Mouse (Mus musculus): ENCODE results near the gene Pex6. TPM values are rescaled to one million over a fixed set of nuclear protein-coding genes. Genes with fewer than 3 reads are reported as not detected.

The Pex6 gene
- polyA plus RNA-seq, 1 experiment = 28.8 TPM

DNA sequence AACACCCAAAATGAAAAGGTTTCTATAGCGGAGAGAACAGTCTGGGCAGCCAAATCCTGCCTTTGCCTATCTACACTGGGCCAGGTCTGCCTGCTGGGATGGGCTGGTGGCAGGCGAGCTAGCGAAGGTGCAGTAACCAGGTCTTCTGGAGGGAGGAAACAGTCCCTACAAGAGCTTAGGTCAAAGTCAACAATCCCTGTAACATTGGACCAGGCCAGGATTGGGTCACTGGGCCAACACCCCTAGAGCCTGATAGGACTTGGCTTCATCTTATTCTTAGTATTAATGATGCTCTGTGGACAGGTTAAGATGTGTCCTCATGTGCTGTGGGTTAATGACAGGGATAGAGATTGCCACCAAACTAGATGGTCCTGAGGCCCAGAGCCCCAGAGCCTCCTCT lies 22.8 kb downstream of the Pex6 start:
- no peak overlapping the region for H3K4me3 ChIP-seq (replicated peaks; ENCODE audit: control insufficient read depth, low read depth, low read length)
- H3K27ac ChIP-seq (ENCODE audit: control insufficient read depth, insufficient read depth, low read depth, low read length, poor library complexity) = no peak overlapping the region
- TF ChIP-seq POLR2A (IDR thresholded peaks at IDR 0.05; ENCODE audit: borderline replicate concordance, control insufficient read depth, low read depth, low read length) (no peak), CTCF (IDR thresholded peaks at IDR 0.05; ENCODE audit: control insufficient read depth, insufficient read depth, low read length) (no peak)
- 86% methylated on average over 3 of the region's 3 CpGs for WGBS
- H3K4me1 ChIP-seq (ENCODE audit: control insufficient read depth, insufficient read depth, low read length) = no peaks in the 10 kb centered on the region

DNA sequence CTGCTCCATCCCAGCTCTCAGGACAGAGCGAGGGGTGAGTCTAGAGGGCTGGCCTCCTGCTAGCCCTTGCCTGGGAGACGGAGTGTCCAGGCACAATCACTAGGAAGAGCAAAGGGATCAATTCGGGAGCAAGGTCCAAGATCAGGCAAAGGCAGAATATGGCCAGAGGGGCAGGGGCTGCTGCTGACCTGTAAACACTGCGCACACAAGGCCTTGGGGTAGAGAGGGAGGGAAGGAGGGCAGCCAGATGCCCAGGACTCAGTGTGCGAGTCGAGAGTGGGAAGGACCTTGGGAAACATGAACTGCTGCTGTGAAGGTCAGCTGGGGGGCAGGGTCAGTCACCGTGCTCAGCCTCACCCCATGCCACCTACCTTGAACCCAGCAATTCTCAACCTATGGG lies 24.0 kb downstream of the Pex6 start:
- TF ChIP-seq CTCF (IDR thresholded peaks at IDR 0.05; ENCODE audit: control insufficient read depth, insufficient read depth, low read length) (no peak), POLR2A (IDR thresholded peaks at IDR 0.05; ENCODE audit: borderline replicate concordance, control insufficient read depth, low read depth, low read length) (no peak)
- 83% methylated on average over 7 of the region's 7 CpGs for WGBS
- Histone ChIP-seq H3K27ac (ENCODE audit: control insufficient read depth, insufficient read depth, low read depth, low read length, poor library complexity) (no peak overlapping the region), H3K4me3 (replicated peaks; ENCODE audit: control insufficient read depth, low read depth, low read length) (no peak overlapping the region), H3K4me1 (ENCODE audit: control insufficient read depth, insufficient read depth, low read length) (no peaks in the 10 kb centered on the region)

- no peak for TF ChIP-seq POLR2A (IDR thresholded peaks at IDR 0.05; ENCODE audit: borderline replicate concordance, control insufficient read depth, low read depth, low read length)
- peak; percentile 72 for TF ChIP-seq CTCF (IDR thresholded peaks at IDR 0.05; ENCODE audit: control insufficient read depth, insufficient read depth, low read length)
- 73% methylated on average over 10 of the region's 10 CpGs for WGBS
- H3K27ac ChIP-seq (ENCODE audit: control insufficient read depth, insufficient read depth, low read depth, low read length, poor library complexity) = no peak overlapping the region
- H3K4me1 ChIP-seq (ENCODE audit: control insufficient read depth, insufficient read depth, low read length) = no peaks in the 10 kb centered on the region
- no peak overlapping the region for H3K4me3 ChIP-seq (replicated peaks; ENCODE audit: control insufficient read depth, low read depth, low read length)
Measured at GRCm38 (mm10) chr17:46736160-46736559, 24.9 kb downstream of the Pex6 start.

DNA sequence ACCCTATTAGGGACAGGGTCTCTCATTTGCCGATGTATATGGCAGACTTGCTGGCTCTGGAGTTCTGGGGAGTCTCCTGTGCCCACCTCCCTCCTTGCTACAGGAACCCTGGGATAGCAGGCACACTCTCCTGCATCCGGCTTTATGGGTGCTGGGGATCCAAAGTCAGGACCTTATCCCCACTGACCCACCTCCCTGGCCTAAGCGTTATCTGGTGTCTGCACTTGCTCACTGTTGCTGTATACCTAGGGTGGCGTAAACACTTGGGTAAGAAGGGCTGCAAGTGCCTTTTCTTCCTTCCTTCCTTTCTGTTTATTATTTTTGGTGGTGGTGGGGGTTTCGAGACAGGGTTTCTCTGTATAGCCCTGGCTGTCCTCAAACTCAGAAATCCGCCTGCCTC lies 30.0 kb downstream of the Pex6 start:
- no peaks in the 10 kb centered on the region for H3K4me1 ChIP-seq (ENCODE audit: control insufficient read depth, insufficient read depth, low read length)
- TF ChIP-seq CTCF (IDR thresholded peaks at IDR 0.05; ENCODE audit: control insufficient read depth, insufficient read depth, low read length) (no peak), POLR2A (IDR thresholded peaks at IDR 0.05; ENCODE audit: borderline replicate concordance, control insufficient read depth, low read depth, low read length) (no peak)
- H3K27ac ChIP-seq (ENCODE audit: control insufficient read depth, insufficient read depth, low read depth, low read length, poor library complexity) = no peak overlapping the region
- H3K4me3 ChIP-seq (replicated peaks; ENCODE audit: control insufficient read depth, low read depth, low read length) = no peak overlapping the region
- WGBS = 74% methylated on average over 6 of the region's 6 CpGs

DNA sequence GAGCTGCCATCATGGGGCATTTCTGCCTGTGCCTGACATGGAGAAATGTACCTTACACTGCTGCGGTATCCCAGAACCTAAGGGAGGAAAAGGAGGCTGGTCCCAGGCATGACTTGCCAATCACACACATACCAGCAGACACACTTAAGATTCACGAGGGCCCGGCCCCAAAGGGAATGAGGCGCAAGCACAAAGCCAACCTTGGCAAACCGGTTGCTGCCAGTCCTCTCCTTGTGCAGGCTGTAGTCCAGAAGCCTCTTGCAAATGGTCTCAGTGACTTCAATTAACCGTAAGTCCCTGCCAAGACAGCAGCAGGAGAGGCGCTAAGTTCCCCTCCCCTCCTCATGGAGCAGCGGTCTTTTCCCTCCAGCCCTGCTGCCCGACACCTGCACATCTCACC lies 31.7 kb downstream of the Pex6 start:
- H3K4me1 ChIP-seq (ENCODE audit: control insufficient read depth, insufficient read depth, low read length) = no peaks in the 10 kb centered on the region
- TF ChIP-seq CTCF (IDR thresholded peaks at IDR 0.05; ENCODE audit: control insufficient read depth, insufficient read depth, low read length) = no peak
- no peak for TF ChIP-seq POLR2A (IDR thresholded peaks at IDR 0.05; ENCODE audit: borderline replicate concordance, control insufficient read depth, low read depth, low read length)
- 89% methylated on average over 9 of the region's 9 CpGs for WGBS

DNA sequence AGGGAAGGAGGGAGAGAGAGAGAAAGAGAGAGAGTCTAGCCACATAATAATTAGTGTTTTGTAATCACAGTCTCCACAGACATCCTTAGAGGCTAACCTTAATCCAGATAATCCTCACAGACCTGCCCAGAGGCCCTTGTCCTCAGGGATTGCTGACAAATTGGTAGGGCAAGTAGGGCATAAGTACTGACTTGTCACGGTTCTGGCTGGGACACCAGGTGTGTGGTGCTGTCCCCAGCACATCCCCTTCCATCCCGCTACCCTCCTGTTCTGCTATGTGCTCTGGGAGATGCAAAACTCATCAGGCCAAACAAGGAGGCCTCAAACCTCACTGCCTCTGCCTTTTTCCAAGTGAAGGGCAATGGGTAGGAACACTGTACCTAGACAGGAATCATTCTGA lies 34.2 kb downstream of the Pex6 start:
- H3K4me3 ChIP-seq (replicated peaks; ENCODE audit: control insufficient read depth, low read depth, low read length) = no peak overlapping the region
- 87% methylated on average over 2 of the region's 2 CpGs for WGBS
- H3K4me1 ChIP-seq (ENCODE audit: control insufficient read depth, insufficient read depth, low read length) = no peaks in the 10 kb centered on the region; the same call in 1 of the 2 replicates
- no peak for TF ChIP-seq POLR2A (IDR thresholded peaks at IDR 0.05; ENCODE audit: borderline replicate concordance, control insufficient read depth, low read depth, low read length)
- TF ChIP-seq CTCF (IDR thresholded peaks at IDR 0.05; ENCODE audit: control insufficient read depth, insufficient read depth, low read length) = no peak
- H3K27ac ChIP-seq (ENCODE audit: control insufficient read depth, insufficient read depth, low read depth, low read length, poor library complexity) = no peak overlapping the region

More for the DNA sequence above, 31.7 kb downstream of the Pex6 start:
- Histone ChIP-seq H3K4me3 (replicated peaks; ENCODE audit: control insufficient read depth, low read depth, low read length) (no peak overlapping the region), H3K27ac (ENCODE audit: control insufficient read depth, insufficient read depth, low read depth, low read length, poor library complexity) (no peak overlapping the region)

DNA sequence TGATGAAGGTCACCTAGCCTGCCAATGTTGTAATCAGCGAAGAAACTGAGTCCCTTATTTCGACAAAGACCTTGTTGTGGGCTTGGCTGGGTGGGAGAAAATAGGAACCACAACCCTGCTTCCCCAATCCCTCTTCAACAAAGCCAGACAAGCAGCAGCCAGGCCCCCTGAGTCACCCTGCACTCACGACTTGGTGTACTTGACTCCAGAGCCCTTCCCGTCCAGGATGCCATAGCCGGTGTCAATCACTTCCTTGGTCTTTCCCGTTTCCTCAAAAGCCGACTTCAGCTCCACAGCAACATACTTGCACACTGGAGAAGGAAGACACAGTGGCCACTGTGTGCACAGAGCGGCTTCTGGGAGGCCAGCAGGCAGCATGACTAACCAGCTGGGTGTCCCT lies 36.0 kb downstream of the Pex6 start:
- H3K4me1 ChIP-seq (ENCODE audit: control insufficient read depth, insufficient read depth, low read length) = no peaks in the 10 kb centered on the region; the same call in 1 of the 2 replicates
- no peak for TF ChIP-seq POLR2A (IDR thresholded peaks at IDR 0.05; ENCODE audit: borderline replicate concordance, control insufficient read depth, low read depth, low read length)
- TF ChIP-seq CTCF (IDR thresholded peaks at IDR 0.05; ENCODE audit: control insufficient read depth, insufficient read depth, low read length) = no peak
- H3K4me3 ChIP-seq (replicated peaks; ENCODE audit: control insufficient read depth, low read depth, low read length) = no peak overlapping the region
- H3K27ac ChIP-seq (ENCODE audit: control insufficient read depth, insufficient read depth, low read depth, low read length, poor library complexity) = no peak overlapping the region
- 46% methylated on average over 8 of the region's 8 CpGs for WGBS

GRCm38 (mm10) chr17:46747806-46748205 lies 36.5 kb downstream of the Pex6 start:
- H3K4me1 ChIP-seq (ENCODE audit: control insufficient read depth, insufficient read depth, low read length) = no peaks in the 10 kb centered on the region; the same call in 1 of the 2 replicates
- no peak overlapping the region for H3K4me3 ChIP-seq (replicated peaks; ENCODE audit: control insufficient read depth, low read depth, low read length)
- TF ChIP-seq POLR2A (IDR thresholded peaks at IDR 0.05; ENCODE audit: borderline replicate concordance, control insufficient read depth, low read depth, low read length) = no peak
- TF ChIP-seq CTCF (IDR thresholded peaks at IDR 0.05; ENCODE audit: control insufficient read depth, insufficient read depth, low read length) = no peak
- H3K27ac ChIP-seq (ENCODE audit: control insufficient read depth, insufficient read depth, low read depth, low read length, poor library complexity) = no peak overlapping the region
- WGBS = 91% methylated on average over 2 of the region's 2 CpGs

DNA sequence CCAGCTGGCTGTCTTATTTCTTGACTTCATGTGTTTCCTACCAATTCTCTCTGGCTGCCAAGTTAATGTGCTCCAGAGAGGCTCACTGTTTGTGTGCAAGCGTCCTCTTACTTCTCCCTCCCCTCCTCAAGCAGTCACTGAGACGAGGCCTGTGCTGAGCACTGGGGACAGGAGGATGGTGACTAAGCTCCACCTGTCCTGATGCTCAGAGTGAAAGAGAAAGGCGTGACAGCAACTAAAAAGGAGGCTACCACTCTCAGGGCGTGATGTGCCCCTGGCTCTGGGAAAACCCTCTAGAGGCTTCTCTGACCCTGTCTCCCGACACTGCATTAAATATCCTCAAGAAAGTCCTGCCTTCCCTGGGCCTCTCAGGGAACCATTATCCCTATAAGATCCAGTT lies 38.0 kb downstream of the Pex6 start:
- TF ChIP-seq POLR2A (IDR thresholded peaks at IDR 0.05; ENCODE audit: borderline replicate concordance, control insufficient read depth, low read depth, low read length) = no peak
- no peak for TF ChIP-seq CTCF (IDR thresholded peaks at IDR 0.05; ENCODE audit: control insufficient read depth, insufficient read depth, low read length)
- Histone ChIP-seq H3K4me3 (replicated peaks; ENCODE audit: control insufficient read depth, low read depth, low read length) (no peak overlapping the region), H3K4me1 (ENCODE audit: control insufficient read depth, insufficient read depth, low read length) (no peaks in the 10 kb centered on the region; the same call in 1 of the 2 replicates), H3K27ac (ENCODE audit: control insufficient read depth, insufficient read depth, low read depth, low read length, poor library complexity) (no peak overlapping the region)
- WGBS = 72% methylated on average over 5 of the region's 5 CpGs

Measured in bone marrow, adult 2 months (tissue).